Mouse (Mus musculus): ENCODE data around the gene Tmem132d. TPM values are rescaled to one million over a fixed set of nuclear protein-coding genes. Genes with fewer than 3 reads are reported as not detected.

The Tmem132d gene
- polyA plus RNA-seq, 1 experiment from 2014 or later = 1.3 TPM

- H3K27me3 ChIP-seq = no peaks in the 10 kb centered on the region
- no peak overlapping the region for H3K27ac ChIP-seq
- H3K4me3 ChIP-seq = no peak overlapping the region
- H3K36me3 ChIP-seq = no peaks in the 10 kb centered on the region
- no peak for ATAC-seq (ENCODE audit: insufficient number of reproducible peaks, insufficient read depth, low FRiP score, low TSS enrichment)
- H3K4me2 ChIP-seq (replicated peaks) = no peak overlapping the region
- H3K9ac ChIP-seq = no peak overlapping the region
- WGBS = 65% methylated on average over 1 of the region's 1 CpGs
- H3K9me3 ChIP-seq = no peaks in the 10 kb centered on the region
- no peaks in the 10 kb centered on the region for H3K4me1 ChIP-seq
Measured at GRCm38 (mm10) chr5:127919171-127919570, 513.7 kb downstream of the Tmem132d start.

GRCm38 (mm10) chr5:127918376-127918775, 514.5 kb downstream of the Tmem132d start:
- Histone ChIP-seq H3K27me3 (no peaks in the 10 kb centered on the region), H3K4me1 (no peaks in the 10 kb centered on the region), H3K9me3 (no peaks in the 10 kb centered on the region), H3K4me3 (no peak overlapping the region), H3K4me2 (replicated peaks) (no peak overlapping the region), H3K36me3 (no peaks in the 10 kb centered on the region), H3K9ac (no peak overlapping the region), H3K27ac (no peak overlapping the region)
- no peak for ATAC-seq (ENCODE audit: insufficient number of reproducible peaks, insufficient read depth, low FRiP score, low TSS enrichment)
- 87% methylated on average over 3 of the region's 3 CpGs for WGBS

GRCm38 (mm10) chr5:127914157-127914556, 518.7 kb downstream of the Tmem132d start:
- H3K4me3 ChIP-seq = no peak overlapping the region
- ATAC-seq (ENCODE audit: insufficient number of reproducible peaks, insufficient read depth, low FRiP score, low TSS enrichment) = no peak
- 77% methylated on average over 11 of the region's 11 CpGs for WGBS
- H3K9ac ChIP-seq = no peak overlapping the region
- H3K9me3 ChIP-seq = no peaks in the 10 kb centered on the region
- H3K36me3 ChIP-seq = no peaks in the 10 kb centered on the region
- no peak overlapping the region for H3K27ac ChIP-seq
- no peaks in the 10 kb centered on the region for H3K4me1 ChIP-seq
- no peak overlapping the region for H3K4me2 ChIP-seq (replicated peaks)
- no peaks in the 10 kb centered on the region for H3K27me3 ChIP-seq

- ATAC-seq (ENCODE audit: insufficient number of reproducible peaks, insufficient read depth, low FRiP score, low TSS enrichment) = no peak
- H3K9me3 ChIP-seq = no peaks in the 10 kb centered on the region
- no peak overlapping the region for H3K27ac ChIP-seq
- no peak overlapping the region for H3K4me3 ChIP-seq
- 52% methylated on average over 3 of the region's 3 CpGs for WGBS
- no peaks in the 10 kb centered on the region for H3K27me3 ChIP-seq
- H3K9ac ChIP-seq = no peak overlapping the region
- H3K4me2 ChIP-seq (replicated peaks) = no peak overlapping the region
- no peaks in the 10 kb centered on the region for H3K36me3 ChIP-seq
- H3K4me1 ChIP-seq = no peaks in the 10 kb centered on the region
Measured at GRCm38 (mm10) chr5:127911603-127912002, 521.3 kb downstream of the Tmem132d start.

GRCm38 (mm10) chr5:127910356-127910755, 522.5 kb downstream of the Tmem132d start:
- H3K9ac ChIP-seq = no peak overlapping the region

GRCm38 (mm10) chr5:127895176-127895575, 537.7 kb downstream of the Tmem132d start:
- no peak for ATAC-seq (ENCODE audit: insufficient number of reproducible peaks, insufficient read depth, low FRiP score, low TSS enrichment)
- Histone ChIP-seq H3K36me3 (no peaks in the 10 kb centered on the region), H3K27me3 (no peaks in the 10 kb centered on the region), H3K4me2 (replicated peaks) (no peak overlapping the region), H3K9me3 (no peaks in the 10 kb centered on the region), H3K4me3 (no peak overlapping the region), H3K27ac (no peak overlapping the region), H3K9ac (no peak overlapping the region), H3K4me1 (no peaks in the 10 kb centered on the region)
- WGBS = 82% methylated on average over 1 of the region's 1 CpGs

More at GRCm38 (mm10) chr5:127910356-127910755, 522.5 kb downstream of the Tmem132d start:
- no peaks in the 10 kb centered on the region for H3K4me1 ChIP-seq
- H3K27ac ChIP-seq = no peak overlapping the region
- no peaks in the 10 kb centered on the region for H3K27me3 ChIP-seq
- no peak overlapping the region for H3K4me2 ChIP-seq (replicated peaks)
- 35% methylated on average over 2 of the region's 2 CpGs for WGBS
- no peak for ATAC-seq (ENCODE audit: insufficient number of reproducible peaks, insufficient read depth, low FRiP score, low TSS enrichment)
- H3K4me3 ChIP-seq = no peak overlapping the region
- no peaks in the 10 kb centered on the region for H3K9me3 ChIP-seq
- no peaks in the 10 kb centered on the region for H3K36me3 ChIP-seq

GRCm38 (mm10) chr5:127885566-127886505, 547.0 kb downstream of the Tmem132d start:
- no peaks in the 10 kb centered on the region for H3K9me3 ChIP-seq
- H3K36me3 ChIP-seq = no peaks in the 10 kb centered on the region
- no peak overlapping the region for H3K4me3 ChIP-seq
- no peak overlapping the region for H3K4me2 ChIP-seq (replicated peaks)
- 75% methylated on average over 18 of the region's 18 CpGs for WGBS
- no peaks in the 10 kb centered on the region for H3K27me3 ChIP-seq
- no peak overlapping the region for H3K9ac ChIP-seq
- ATAC-seq (ENCODE audit: insufficient number of reproducible peaks, insufficient read depth, low FRiP score, low TSS enrichment) = no peak
- H3K4me1 ChIP-seq = no peaks in the 10 kb centered on the region
- H3K27ac ChIP-seq = no peak overlapping the region

- no peaks in the 10 kb centered on the region for H3K9me3 ChIP-seq
- ATAC-seq (ENCODE audit: insufficient number of reproducible peaks, insufficient read depth, low FRiP score, low TSS enrichment) = no peak
- no peak overlapping the region for H3K27ac ChIP-seq
- H3K4me1 ChIP-seq = no peaks in the 10 kb centered on the region
- H3K36me3 ChIP-seq = no peaks in the 10 kb centered on the region
- WGBS = 72% methylated on average over 9 of the region's 10 CpGs
- no peaks in the 10 kb centered on the region for H3K27me3 ChIP-seq
- H3K4me2 ChIP-seq (replicated peaks) = no peak overlapping the region
- no peak overlapping the region for H3K4me3 ChIP-seq
- H3K9ac ChIP-seq = no peak overlapping the region
Measured at GRCm38 (mm10) chr5:127883021-127883420, 549.9 kb downstream of the Tmem132d start.

- Histone ChIP-seq H3K36me3 (no peaks in the 10 kb centered on the region), H3K27me3 (no peaks in the 10 kb centered on the region), H3K9ac (no peak overlapping the region), H3K9me3 (no peaks in the 10 kb centered on the region), H3K27ac (no peak overlapping the region), H3K4me2 (replicated peaks) (no peak overlapping the region), H3K4me3 (no peak overlapping the region), H3K4me1 (no peaks in the 10 kb centered on the region)
- 80% methylated on average over 6 of the region's 6 CpGs for WGBS
- ATAC-seq (ENCODE audit: insufficient number of reproducible peaks, insufficient read depth, low FRiP score, low TSS enrichment) = no peak
Measured at GRCm38 (mm10) chr5:127874461-127874860, 558.4 kb downstream of the Tmem132d start.

- Histone ChIP-seq H3K9ac (no peak overlapping the region), H3K4me2 (replicated peaks) (no peak overlapping the region), H3K4me1 (no peaks in the 10 kb centered on the region), H3K27ac (no peak overlapping the region), H3K27me3 (no peaks in the 10 kb centered on the region), H3K9me3 (no peaks in the 10 kb centered on the region), H3K36me3 (no peaks in the 10 kb centered on the region), H3K4me3 (no peak overlapping the region)
- WGBS = 87% methylated on average over 6 of the region's 6 CpGs
- ATAC-seq (ENCODE audit: insufficient number of reproducible peaks, insufficient read depth, low FRiP score, low TSS enrichment) = no peak
Measured at GRCm38 (mm10) chr5:127865157-127865556, 567.7 kb downstream of the Tmem132d start.

- Histone ChIP-seq H3K27ac (no peak overlapping the region), H3K4me3 (no peak overlapping the region), H3K27me3 (no peaks in the 10 kb centered on the region), H3K4me2 (replicated peaks) (no peak overlapping the region), H3K4me1 (no peaks in the 10 kb centered on the region), H3K36me3 (no peaks in the 10 kb centered on the region), H3K9me3 (no peaks in the 10 kb centered on the region), H3K9ac (no peak overlapping the region)
- no peak for ATAC-seq (ENCODE audit: insufficient number of reproducible peaks, insufficient read depth, low FRiP score, low TSS enrichment)
- WGBS = 80% methylated on average over 2 of the region's 2 CpGs
Measured at GRCm38 (mm10) chr5:127859719-127860118, 573.2 kb downstream of the Tmem132d start.

GRCm38 (mm10) chr5:127852305-127852704, 580.6 kb downstream of the Tmem132d start:
- H3K4me1 ChIP-seq = no peaks in the 10 kb centered on the region
- H3K4me2 ChIP-seq (replicated peaks) = no peak overlapping the region
- no peak overlapping the region for H3K27ac ChIP-seq
- no peaks in the 10 kb centered on the region; the same call in 1 of the 2 replicates for H3K9me3 ChIP-seq
- H3K9ac ChIP-seq = no peak overlapping the region
- no peaks in the 10 kb centered on the region for H3K36me3 ChIP-seq
- H3K27me3 ChIP-seq = no peaks in the 10 kb centered on the region
- no peak for ATAC-seq (ENCODE audit: insufficient number of reproducible peaks, insufficient read depth, low FRiP score, low TSS enrichment)
- H3K4me3 ChIP-seq = no peak overlapping the region
- WGBS = 78% methylated on average over 1 of the region's 1 CpGs
